Mouse (Mus musculus) yolk sac, embryonic 10.5 days (tissue): ENCODE measurements around the gene Kcnip4.

ENCODE experiments used
- DNase-seq: peaks from one replicate; pipeline ENCODE4 v3.0.0-alpha.2; 2017; ENCODE audit warnings: low spot score

Kcnip4 gene

DNA sequence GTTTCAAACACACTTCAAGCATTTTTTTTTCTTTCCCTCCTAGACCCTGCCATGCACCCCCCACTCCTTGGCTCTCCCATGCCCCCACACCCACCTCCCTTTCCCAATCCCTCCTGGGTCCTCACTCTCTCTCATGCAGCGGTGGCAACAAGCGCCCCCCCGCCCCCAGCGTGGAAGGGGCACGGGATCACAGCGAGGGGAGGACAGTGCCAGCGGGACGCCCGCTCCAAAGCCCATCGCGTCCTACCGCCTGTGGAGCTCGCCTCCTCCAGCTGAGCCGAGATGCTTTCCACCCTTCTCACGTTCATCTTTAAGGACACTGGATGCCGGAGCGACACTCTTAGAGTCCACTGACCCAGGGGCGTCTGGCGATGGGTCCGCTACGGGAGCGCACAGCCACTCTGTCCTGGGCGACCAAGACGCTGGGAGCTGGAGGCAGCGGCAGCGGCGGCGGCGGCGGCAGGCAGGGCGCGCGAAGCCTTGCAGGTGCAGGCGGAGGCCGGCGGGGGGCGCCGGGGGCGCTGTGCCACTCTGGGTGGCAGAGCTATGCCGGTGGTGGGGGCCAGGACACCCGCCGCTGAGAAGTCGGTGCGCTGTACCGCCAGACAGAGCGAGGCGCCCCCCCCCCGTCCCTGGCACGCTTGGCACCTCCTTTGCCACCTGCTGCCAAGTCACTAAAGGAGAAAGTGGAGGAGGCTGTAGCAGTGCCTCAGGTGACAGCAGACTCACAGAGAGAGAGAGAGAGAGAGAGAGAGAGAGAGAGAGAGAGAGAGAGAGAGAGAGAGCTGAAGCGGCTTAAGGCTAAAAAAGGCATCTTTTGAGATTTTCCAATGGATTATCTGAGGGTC lies at the start of gene Kcnip4:
TSS of gene Kcnip4 (minus strand) at position 514 of the 848 bp plus-strand sequence.
- no peak for DNase-seq

DNA sequence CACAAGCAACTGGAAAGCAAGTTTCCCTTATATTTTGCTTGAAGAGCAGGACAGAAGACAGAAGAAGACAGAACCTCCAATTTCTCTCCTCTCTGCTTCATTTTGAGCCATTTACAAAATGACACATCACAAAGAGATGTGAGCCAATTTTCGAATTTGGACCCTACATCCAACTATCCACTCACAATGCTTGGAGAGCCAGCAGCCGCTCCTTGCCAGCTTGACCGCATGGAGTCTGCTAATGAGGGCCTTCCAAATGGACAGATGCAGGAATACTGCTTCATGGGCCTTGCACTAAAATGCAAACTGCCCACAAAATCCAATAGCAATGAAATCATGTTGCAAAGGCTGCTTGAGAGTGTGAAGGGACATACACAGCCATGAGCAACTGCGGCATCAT lies 47.2 kb upstream of the Kcnip4 start:
- no peak for DNase-seq

DNA sequence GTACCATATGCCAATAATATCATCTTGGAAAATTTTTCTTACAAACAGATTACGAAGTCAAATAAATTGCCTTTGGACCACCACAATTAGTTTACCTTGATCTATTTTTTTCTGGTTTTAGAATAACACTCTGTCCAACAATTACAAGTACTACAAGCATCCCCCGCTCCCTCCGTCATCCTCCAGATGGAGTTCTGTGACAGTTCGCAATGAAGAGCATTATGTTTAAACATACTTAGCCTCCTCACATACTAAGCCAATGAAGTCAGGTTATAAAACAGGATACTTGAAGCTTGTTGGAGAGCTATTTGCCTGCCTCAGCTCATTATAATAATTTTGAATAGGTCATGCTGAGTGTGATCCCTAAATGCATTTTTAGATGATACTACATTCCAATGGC lies 39.0 kb upstream of the Kcnip4 start:
- no peak for DNase-seq

DNA sequence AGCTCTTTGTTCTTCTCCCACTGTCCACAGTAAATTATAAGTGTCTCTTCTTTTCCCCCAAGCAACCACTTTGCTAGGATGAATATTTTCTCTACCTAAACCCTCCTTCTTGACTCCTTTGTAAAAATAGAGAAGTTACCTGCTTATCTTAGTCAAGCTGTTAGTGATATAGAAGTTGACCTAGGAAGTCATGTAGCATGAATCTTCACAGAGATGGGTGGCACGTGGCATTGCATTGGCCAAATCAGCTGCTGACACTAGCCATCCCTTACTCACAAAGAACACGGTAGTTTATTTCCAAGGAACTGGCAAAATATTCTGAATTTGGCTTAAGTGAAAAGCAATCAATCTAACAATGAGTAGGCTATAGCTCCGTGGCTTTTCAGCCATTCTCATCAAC lies 32.7 kb upstream of the Kcnip4 start:
- no peak for DNase-seq

DNA sequence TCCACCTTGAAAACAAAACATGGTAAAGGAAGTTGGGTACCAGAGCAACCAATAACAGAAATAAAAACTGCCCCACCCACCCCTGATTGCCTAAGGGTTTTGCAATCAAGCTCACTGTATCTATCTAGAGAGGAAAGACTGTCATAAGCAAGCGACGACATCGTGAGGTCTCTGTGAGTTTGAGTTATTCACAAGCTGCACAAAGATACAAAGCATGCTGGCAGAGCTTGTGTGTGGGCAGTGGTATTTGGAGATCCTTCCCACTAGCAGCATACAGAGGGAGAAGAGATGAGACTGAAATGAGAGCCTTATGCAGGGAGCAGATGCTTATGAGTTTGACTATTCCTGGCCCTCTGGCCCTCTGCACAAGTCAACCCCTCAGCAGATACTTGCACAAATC lies 23.2 kb upstream of the Kcnip4 start:
- DNase-seq, result no peak

DNA sequence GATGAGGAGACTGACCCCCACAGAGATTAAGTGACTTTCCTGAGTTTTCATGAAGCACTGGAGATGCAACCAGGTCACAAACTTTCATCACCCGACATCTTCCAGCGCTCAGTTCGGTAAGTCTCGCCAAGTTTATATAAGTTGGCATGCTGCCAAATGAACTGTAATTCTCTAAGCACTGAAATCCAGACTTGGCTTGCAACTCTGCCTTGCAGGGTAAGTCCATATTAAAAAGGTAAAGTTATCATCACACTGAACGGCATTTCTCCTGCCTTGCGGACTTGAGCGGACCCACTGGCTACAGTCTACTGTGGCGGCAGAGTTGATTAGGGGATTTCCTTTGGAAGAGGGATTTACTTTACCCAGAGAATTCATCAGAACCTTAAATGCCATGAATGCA lies 4.7 kb upstream of the Kcnip4 start:
- no peak for DNase-seq

DNA sequence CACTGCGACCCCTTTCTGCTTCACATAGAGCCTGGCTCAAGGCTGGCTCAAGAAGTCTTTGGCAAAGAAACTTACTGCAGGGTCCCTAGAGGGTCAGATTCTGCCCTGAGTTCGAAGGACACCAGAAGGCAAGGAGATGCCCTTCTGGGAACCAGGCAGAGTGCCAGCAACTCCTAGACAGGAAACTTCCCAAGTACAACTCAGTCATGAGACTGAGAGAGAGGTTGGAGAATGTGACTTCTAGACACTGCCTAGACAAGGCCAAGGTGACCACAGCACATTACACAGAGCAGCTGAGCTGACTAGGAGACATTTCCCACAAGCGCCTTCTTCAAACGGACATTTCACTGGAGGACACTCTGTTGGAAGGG lies 520 bp upstream of the Kcnip4 start:
- DNase-seq, result no peak

DNA sequence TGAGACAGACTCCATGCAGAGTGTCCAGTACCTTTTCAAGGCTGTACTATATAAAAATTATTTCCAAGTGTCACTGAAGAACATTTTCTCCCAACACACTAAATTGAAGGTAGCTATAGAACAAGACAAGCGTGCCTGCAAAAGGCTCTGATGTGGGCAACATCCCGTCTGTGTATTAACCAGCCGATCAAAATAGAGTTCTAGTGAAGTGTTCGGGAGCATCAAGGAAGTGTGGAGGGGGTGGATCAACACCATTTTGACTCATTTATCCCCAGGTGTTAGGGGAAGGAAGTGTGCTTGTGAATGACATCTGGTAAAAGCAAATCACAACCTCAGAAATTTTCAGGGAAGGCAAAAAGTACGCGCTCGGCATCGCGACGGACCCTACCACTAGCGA lies 712 bp downstream of the Kcnip4 start:
- no peak for DNase-seq

DNA sequence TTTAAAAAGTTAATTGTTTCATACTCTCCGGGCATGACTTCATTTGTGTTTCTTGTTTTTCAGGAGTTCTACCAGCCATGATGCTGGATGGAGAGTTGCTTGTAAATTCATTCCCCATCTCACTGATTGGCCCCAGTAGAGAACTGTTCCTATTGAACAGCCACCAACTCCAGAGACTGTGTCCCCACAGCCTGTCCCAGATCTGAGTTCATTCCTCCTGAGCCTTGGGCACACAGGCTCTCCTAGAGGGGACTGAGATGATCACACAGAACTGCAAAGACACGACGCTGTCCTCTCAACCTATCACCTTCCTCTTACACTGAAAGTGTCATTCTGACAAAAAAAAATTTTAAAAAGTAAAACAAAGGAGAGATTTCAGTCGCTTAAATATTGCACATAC lies 1.7 kb downstream of the Kcnip4 start:
- DNase-seq, result no peak

DNA sequence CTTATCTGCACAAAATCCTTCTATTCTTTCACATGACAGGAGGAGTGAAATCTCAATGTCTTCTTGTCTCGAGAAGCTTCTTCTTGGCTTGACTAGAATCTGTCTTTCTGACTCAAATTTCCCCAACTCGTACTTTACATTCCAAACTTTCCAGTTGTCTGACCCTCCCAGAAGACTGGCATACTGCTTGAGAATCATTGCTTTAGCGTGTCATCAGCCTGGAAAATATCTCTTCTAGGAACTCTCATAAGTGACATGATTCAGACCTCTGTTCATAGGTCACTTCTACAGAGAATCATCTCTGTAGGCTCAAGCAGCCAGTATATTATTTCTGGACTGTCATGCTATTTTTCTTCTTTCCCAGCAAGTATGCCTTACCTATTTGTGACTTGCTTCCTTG lies 26.0 kb downstream of the Kcnip4 start:
- no peak for DNase-seq

DNA sequence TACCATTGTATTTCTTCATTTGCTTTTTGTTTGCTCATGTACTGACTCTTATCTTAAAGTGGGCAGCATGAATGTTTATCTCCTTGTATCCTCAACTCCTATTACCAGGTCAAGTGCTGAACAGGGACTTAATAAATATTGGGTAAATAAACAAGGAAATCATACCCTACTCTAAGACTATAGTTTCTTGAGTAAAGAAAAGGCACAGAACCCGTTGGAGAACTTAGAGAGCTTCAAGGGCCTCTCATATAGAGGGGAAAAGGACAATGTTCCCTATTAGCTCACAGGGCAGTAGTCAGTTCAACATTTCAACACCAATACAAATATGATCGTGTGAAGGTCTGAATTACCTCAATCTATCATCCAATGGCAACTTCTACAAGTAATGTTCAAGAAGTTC lies 37.4 kb downstream of the Kcnip4 start:
- DNase-seq, result no peak

DNA sequence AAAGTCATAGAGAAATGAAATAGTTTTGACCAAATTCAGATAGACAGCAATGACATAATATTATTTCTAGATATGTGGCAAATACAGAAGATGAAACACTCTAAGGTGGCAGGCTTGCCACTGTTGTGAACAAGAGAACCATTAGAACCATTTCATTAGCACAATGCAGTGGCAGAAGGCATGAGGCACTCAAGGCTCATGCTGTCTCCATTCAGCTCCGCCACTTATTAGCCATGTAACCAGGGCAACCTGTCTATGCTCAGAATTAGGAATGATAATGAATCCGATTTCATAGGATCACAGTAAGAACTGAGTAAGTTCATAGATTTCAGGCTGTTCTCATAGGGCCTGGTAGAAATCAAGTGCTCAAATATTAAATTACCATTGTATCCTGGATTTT lies 54.0 kb downstream of the Kcnip4 start:
- no peak for DNase-seq

DNA sequence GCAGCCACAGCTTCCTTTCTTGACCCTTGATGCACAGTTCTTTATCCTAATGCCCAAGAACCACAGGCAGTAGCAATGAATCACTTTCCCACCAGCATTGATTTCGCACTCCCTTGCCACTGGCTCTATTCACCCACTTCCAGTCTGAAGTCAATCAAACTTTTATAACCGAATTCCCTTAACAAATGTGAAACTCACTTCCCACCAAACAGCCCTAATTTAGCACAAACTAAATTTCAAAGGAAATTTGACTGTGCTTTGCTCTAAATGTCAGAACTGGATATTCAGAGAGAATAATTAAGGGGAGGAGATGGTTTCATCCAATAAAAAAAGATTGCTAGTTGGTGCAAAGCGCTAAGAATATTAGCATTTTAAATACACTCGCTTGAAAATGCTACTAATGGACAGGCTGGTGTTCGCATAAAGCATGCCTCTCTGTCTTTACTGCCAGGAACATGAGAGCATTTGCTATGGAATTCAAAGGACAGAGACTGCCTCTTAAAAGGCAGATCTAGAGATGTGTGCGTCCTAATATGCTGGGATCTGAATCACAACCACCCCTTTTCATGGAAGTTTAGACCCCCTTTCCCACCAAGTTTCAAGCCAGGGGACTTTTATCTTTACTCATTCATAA lies 63.9 kb downstream of the Kcnip4 start:
- DNase-seq, result no peak

DNA sequence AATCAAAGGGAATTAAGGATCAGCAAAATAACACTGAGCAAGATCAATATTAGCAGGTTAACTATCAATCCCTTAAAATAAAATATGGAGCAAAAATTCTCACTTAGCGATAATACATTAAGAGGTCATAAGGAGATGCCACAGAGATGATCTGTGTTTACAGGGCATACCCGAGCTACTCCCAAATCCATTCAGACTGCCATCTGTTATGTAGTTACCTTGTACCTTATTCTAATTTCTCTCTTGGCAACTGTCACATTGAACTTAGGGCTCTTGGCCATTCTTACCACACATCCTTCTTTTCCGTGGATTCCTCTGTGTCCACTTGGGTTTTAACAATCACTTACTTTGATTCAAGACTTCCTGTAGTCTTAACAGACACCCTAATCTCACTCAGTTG lies 71.6 kb downstream of the Kcnip4 start:
- no peak for DNase-seq

DNA sequence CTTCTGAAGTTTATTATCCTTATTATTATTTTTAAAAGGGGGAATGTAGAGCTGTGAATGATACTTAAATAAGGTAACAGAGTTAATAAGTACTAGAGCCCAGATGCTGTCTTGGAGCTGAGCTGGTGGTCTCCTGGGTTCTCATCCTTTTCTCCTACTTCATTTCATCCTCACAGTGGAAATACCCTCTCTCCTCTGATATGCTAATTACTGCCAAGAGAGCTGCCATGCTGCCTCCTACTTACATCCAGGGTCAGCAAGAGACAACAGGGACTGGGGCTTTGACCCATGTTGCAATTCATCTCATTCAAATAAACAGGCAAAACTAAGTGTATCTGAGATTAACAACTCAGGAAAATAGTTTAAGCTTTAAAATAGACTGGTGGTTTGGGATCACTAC lies 73.4 kb downstream of the Kcnip4 start:
- no peak for DNase-seq

DNA sequence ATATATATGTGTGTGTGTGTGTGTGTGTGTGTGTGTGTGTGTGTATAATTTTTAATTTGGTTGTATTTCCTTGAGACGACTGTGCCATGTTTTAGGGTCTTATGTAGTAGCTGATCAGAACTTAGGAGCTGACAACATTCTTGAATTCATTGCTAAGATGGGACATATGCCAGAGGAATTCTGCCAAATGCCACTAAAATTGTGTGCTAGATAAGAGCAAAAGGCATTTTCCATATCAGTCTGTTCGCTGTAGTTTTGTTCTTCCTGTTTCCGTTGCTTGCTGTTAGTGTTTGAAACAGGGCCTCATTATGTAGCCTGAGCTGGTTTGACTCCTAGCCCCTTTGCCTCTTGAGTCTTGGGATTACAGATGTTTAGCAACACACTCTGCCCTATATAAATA lies 73.8 kb downstream of the Kcnip4 start:
- DNase-seq, result no peak

DNA sequence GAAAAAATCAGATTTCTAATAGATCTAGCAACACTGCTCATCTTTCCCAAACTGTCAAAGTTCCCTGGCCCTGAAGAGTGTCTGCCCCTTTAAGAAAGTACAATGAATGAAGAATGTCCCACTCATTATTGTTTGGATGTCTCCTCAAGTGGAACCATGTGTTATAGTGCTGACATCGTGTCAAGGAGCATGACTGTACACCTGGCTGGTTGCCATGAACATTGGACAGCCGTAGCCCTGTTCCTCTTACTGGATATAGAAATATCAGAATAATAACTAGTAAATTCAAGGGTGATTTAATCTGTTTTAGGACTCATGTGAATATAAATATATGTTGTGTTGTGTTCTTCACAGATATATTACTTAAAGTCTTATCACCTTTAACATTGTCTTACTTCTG lies 87.5 kb downstream of the Kcnip4 start:
- no peak for DNase-seq

DNA sequence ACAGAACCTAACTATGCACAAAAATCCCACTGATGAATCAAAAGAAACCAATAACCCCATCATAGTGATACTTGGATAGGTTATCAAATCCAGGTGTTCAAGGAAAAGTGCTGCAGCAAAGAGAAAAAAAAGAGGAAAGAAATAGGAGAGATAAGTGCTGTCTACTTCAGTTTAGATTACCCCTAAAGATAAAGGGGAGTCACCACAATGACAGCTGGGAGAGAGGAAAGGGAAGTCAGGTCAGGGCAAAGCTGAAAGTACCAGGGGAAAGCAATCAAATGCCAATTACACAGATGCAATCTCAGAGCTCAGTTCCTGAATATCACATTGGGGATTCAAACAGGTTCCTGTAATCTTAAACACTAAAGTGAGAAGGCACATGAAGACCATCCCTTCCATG lies 97.0 kb downstream of the Kcnip4 start:
- no peak for DNase-seq

DNA sequence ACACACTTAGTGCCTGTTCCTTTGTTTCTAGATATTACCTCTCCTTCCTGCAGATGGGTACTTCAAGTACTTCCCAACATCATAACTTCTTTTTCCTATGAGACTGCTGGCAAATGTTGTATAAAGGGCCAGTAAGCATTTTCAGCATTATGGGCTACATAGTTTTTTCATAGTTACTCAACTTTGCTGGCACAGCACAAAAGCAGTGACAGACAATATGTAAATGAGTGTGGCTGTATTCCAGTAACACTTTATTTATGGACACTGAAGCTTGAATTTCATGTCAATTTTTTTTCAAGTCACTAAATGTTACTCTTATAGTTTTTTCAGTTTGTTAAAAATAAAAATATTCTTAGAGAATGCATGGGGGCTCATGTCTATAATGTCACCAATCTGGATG lies 105.0 kb downstream of the Kcnip4 start:
- no peak for DNase-seq

DNA sequence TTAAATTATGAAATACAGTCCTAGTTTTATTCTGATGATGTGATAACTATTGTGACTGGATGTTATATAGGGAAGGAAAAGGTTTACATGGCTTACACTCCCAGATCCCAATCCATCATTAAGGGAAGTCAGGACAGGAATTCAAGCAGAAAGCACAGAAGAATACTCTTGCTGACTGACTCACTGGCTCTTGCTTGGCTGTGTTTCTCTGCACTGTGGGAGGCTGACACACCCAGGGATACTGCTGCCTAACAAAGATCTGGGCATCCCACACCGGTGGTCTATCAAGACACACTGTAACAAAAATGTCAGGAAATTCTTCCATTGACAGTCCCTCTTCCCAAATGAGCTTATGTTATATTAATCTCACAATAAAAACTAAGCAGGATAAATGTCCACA lies 116.4 kb downstream of the Kcnip4 start:
- no peak for DNase-seq

DNA sequence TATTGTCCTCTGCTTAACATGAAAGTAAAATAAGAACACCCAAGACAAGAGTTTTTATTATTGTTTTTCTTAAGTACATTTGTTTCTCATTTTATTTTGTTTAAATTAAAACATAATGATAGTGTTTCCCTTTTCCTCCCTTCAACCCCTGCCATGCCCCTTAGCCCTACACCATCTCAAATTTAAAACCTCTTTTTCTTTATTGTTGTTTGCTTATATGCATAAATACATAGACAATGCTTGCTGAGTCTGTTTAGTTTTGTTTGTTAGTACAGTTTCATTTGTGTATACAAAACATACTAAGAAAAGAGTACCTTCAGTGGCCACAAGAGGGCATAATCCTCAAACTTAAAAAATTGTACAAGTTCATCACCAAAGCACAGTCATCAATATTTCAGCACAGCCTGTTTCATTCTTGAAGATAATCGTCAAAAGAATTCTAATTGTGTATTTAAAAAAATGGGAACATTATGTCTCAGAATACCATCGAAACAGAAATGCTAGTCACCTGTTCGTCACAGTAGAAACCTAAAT lies 154.1 kb downstream of the Kcnip4 start:
- no peak for DNase-seq

DNA sequence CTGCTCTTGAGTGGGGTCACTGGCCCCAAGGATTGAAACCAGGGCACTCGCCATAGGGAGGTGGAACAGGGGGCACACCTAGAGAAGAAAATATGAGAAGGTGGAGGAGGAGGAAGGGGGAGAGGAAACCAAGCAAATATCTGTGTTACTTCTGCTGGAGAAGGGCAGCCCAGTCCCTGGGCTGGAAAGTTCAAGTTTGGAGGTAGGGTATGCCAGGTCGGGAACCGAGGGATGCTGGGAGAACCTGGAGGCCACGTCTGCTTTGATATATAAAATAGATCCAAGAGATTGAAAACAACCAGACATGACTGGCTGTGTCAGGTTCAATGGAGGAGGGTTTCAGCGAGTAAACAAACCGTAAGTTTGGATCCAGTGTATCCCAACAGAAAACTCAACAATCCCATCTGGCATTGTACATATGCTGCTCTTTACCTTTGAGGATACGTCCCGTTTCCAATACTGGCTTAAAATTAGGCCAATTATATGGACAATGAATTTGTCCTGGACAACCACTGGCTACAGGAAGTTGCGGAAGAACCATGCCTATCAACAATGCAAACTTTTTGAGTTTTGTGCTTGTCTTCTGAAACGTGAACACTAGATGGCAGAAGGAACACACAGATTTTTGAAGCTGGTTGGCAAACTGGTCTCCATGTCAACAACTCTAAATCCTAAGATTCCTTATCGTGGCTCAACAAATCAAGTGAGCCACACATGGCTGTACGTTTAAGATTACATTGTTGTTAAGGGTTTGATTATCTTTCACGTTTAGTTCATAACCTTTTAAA lies 155.9 kb downstream of the Kcnip4 start:
- DNase-seq, result peak; percentile 7

DNA sequence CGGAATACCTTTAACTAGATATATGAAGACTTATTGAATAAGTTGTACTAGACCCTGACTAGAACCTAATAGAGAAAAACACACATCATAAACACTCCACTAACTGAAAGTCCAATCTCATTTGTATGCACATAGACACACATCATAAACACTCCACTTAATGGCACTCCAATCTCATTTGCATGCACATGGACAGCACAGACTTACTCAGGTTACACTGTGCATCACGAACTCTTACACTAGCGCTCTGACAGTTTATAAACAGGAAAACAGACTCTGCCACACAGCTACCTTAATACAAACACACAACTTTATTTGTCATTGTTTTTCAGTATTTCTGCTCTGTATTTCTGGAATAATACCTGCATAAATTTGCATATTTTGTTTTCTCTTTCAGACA lies 168.3 kb downstream of the Kcnip4 start:
- DNase-seq, result no peak
